Mouse (Mus musculus) heart, embryonic 12.5 days (tissue): ENCODE data around the gene Madd. TPM values are rescaled to one million over a fixed set of nuclear protein-coding genes. Genes with fewer than 3 reads are reported as not detected.

Source experiments
- ATAC-seq: fragments of 200-750 bp; cut with Nextera tagmentation; 2 replicates; pipeline ENCODE4 v1.8.0; 2017; ENCODE audit warnings: moderate TSS enrichment, moderate library complexity; ENCODE audit not compliant: insufficient number of reproducible peaks, low FRiP score
- H3K27ac ChIP-seq: fragments of 300-500 bp; sonication (generic); 2 replicates; pipeline ENCODE4 v1.5.1; 2016; ENCODE audit warnings: mild to moderate bottlenecking, moderate library complexity; ENCODE audit not compliant: poor library complexity, severe bottlenecking
- H3K27me3 ChIP-seq: fragments of 300-500 bp; sonication (generic); replicated peaks from 2 replicates; pipeline ENCODE4 v1.6.1; 2016; ENCODE audit warnings: mild to moderate bottlenecking, moderate library complexity
- H3K36me3 ChIP-seq: fragments of 300-500 bp; sonication (generic); 2 replicates; pipeline ENCODE4 v1.6.1; 2016; ENCODE audit warnings: mild to moderate bottlenecking, moderate library complexity
- H3K4me1 ChIP-seq: fragments of 300-500 bp; sonication (generic); replicated peaks from 2 replicates; pipeline ENCODE4 v1.6.1; 2016; ENCODE audit warnings: mild to moderate bottlenecking
- H3K4me2 ChIP-seq: fragments of 300-500 bp; sonication (generic); 2 replicates; pipeline ENCODE4 v1.6.1; 2016; ENCODE audit warnings: mild to moderate bottlenecking, moderate library complexity
- H3K4me3 ChIP-seq: fragments of 300-500 bp; sonication (generic); 2 replicates; pipeline ENCODE4 v1.5.1; 2016; ENCODE audit warnings: mild to moderate bottlenecking
- H3K9ac ChIP-seq: fragments of 300-500 bp; sonication (generic); 2 replicates; pipeline ENCODE4 v1.6.1; 2016; ENCODE audit warnings: mild to moderate bottlenecking, moderate library complexity
- H3K9me3 ChIP-seq: fragments of 300-500 bp; sonication (generic); replicated peaks from 2 replicates; pipeline ENCODE4 v1.6.1; 2016; ENCODE audit warnings: mild to moderate bottlenecking, moderate library complexity
- WGBS: fragments of 180-500 bp; shearing (Covaris S2); methylation state at CpG from one replicate; pipeline ENCODE4 v1.1.7; 2016; 5-methylcytosine and 5-hydroxymethylcytosine counted together
- polyA plus RNA-seq: library from polyadenylated mRNA; unstranded; fragments of >200 nt; fragmentation: Nextera tagmentation; extraction: Ambion mirVana; gene quantifications from 2 replicates; pipeline ENCODE4 v1.2.1, GENCODE M21; 2016

The Madd gene
- polyA plus RNA-seq, 1 experiment from 2014 or later, result 7.7 TPM

GRCm38 (mm10) chr2:91175490-91175889, 8.1 kb downstream of the Madd start:
- Histone ChIP-seq H3K4me2 (no peak overlapping the region), H3K27ac (no peak overlapping the region), H3K27me3 (no peaks in the 10 kb centered on the region), H3K4me3 (no peak overlapping the region), H3K36me3 (peaks cover 18% of the 10 kb centered on the region), H3K9ac (no peak overlapping the region), H3K4me1 (peaks cover 9% of the 10 kb centered on the region), H3K9me3 (no peaks in the 10 kb centered on the region)
- 67% methylated on average over 4 of the region's 4 CpGs for WGBS
- ATAC-seq, result no peak

GRCm38 (mm10) chr2:91169587-91170322, 13.9 kb downstream of the Madd start:
- WGBS, result 73% methylated on average over 25 of the region's 25 CpGs
- Histone ChIP-seq H3K9me3 (no peaks in the 10 kb centered on the region), H3K27ac (no peak overlapping the region), H3K4me2 (no peak overlapping the region), H3K36me3 (peaks cover 14% of the 10 kb centered on the region), H3K27me3 (no peaks in the 10 kb centered on the region), H3K4me1 (peaks cover 6% of the 10 kb centered on the region; the same call in 1 of the 2 replicates), H3K4me3 (no peak overlapping the region), H3K9ac (no peak overlapping the region)
- ATAC-seq, result no peak

GRCm38 (mm10) chr2:91167629-91168028, 16.0 kb downstream of the Madd start:
- no peak overlapping the region for H3K4me2 ChIP-seq
- no peak overlapping the region for H3K4me3 ChIP-seq
- H3K27me3 ChIP-seq, result no peaks in the 10 kb centered on the region
- peaks cover 12% of the 10 kb centered on the region for H3K4me1 ChIP-seq
- 60% methylated on average over 4 of the region's 4 CpGs for WGBS
- no peaks in the 10 kb centered on the region for H3K9me3 ChIP-seq
- H3K9ac ChIP-seq, result no peak overlapping the region
- H3K36me3 ChIP-seq, result peaks cover 10% of the 10 kb centered on the region
- H3K27ac ChIP-seq, result no peak overlapping the region
- ATAC-seq, result no peak

GRCm38 (mm10) chr2:91164991-91165390, 18.6 kb downstream of the Madd start:
- no peak overlapping the region for H3K9ac ChIP-seq
- peaks cover 24% of the 10 kb centered on the region for H3K4me1 ChIP-seq
- no peaks in the 10 kb centered on the region for H3K9me3 ChIP-seq
- ATAC-seq, result no peak; the same call in 1 of the 2 replicates
- no peaks in the 10 kb centered on the region for H3K27me3 ChIP-seq
- no peak overlapping the region for H3K27ac ChIP-seq
- H3K4me2 ChIP-seq, result no peak overlapping the region
- WGBS, result 45% methylated on average over 6 of the region's 6 CpGs
- H3K36me3 ChIP-seq, result peaks cover 7% of the 10 kb centered on the region; the same call in 1 of the 2 replicates
- H3K4me3 ChIP-seq, result no peak overlapping the region

GRCm38 (mm10) chr2:91163532-91163931, 20.1 kb downstream of the Madd start:
- no peak for ATAC-seq
- Histone ChIP-seq H3K9ac (no peak overlapping the region), H3K4me3 (no peak overlapping the region), H3K4me2 (no peak overlapping the region), H3K36me3 (peaks cover 7% of the 10 kb centered on the region; the same call in 1 of the 2 replicates), H3K27me3 (no peaks in the 10 kb centered on the region), H3K4me1 (peaks cover 30% of the 10 kb centered on the region), H3K27ac (no peak overlapping the region), H3K9me3 (no peaks in the 10 kb centered on the region)
- 88% methylated on average over 5 of the region's 5 CpGs for whole genome bisulfite sequencing

- no peak overlapping the region for H3K4me3 ChIP-seq
- peaks cover 30% of the 10 kb centered on the region for H3K4me1 ChIP-seq
- peaks cover 7% of the 10 kb centered on the region; the same call in 1 of the 2 replicates for H3K36me3 ChIP-seq
- no peak overlapping the region for H3K27ac ChIP-seq
- H3K9ac ChIP-seq, result no peak overlapping the region
- WGBS, result 78% methylated on average over 4 of the region's 4 CpGs
- H3K9me3 ChIP-seq, result no peaks in the 10 kb centered on the region
- H3K4me2 ChIP-seq, result no peak overlapping the region
- no peaks in the 10 kb centered on the region for H3K27me3 ChIP-seq
- no peak for ATAC-seq
These were observed 20.7 kb downstream of the Madd start for GRCm38 (mm10) chr2:91162952-91163351.

- WGBS, result 38% methylated on average over 6 of the region's 6 CpGs
- no peak for ATAC-seq
- H3K27ac ChIP-seq, result peak overlapping the region; percentile 56; the same call in 1 of the 2 replicates
These were observed 23.0 kb downstream of the Madd start for GRCm38 (mm10) chr2:91160591-91160990.

GRCm38 (mm10) chr2:91157002-91157752, 26.5 kb downstream of the Madd start:
- Histone ChIP-seq H3K9ac (no peak overlapping the region), H3K9me3 (no peaks in the 10 kb centered on the region), H3K4me2 (no peak overlapping the region), H3K4me1 (peaks cover 20% of the 10 kb centered on the region), H3K27ac (no peak overlapping the region), H3K27me3 (no peaks in the 10 kb centered on the region), H3K36me3 (peaks cover 3% of the 10 kb centered on the region; the same call in 1 of the 2 replicates), H3K4me3 (no peak overlapping the region)
- WGBS, result 25% methylated on average over 6 of the region's 6 CpGs
- ATAC-seq, result no peak

More at GRCm38 (mm10) chr2:91160591-91160990, 23.0 kb downstream of the Madd start:
- H3K4me1 ChIP-seq, result peaks cover 32% of the 10 kb centered on the region
- no peaks in the 10 kb centered on the region for H3K27me3 ChIP-seq
- H3K4me3 ChIP-seq, result no peak overlapping the region
- no peaks in the 10 kb centered on the region for H3K9me3 ChIP-seq
- no peak overlapping the region for H3K9ac ChIP-seq
- no peak overlapping the region for H3K4me2 ChIP-seq
- no peaks in the 10 kb centered on the region; the same call in 1 of the 2 replicates for H3K36me3 ChIP-seq

- no peak for ATAC-seq
- 88% methylated on average over 3 of the region's 3 CpGs for WGBS
- Histone ChIP-seq H3K27ac (no peak overlapping the region), H3K9me3 (no peaks in the 10 kb centered on the region), H3K4me2 (no peak overlapping the region), H3K36me3 (peaks cover 3% of the 10 kb centered on the region; the same call in 1 of the 2 replicates), H3K9ac (no peak overlapping the region), H3K4me1 (0 out of 2 replicates have a peak, but pooled peaks cover 3% of the 10 kb centered on the region), H3K4me3 (no peak overlapping the region), H3K27me3 (no peaks in the 10 kb centered on the region)
These were observed 29.5 kb downstream of the Madd start for GRCm38 (mm10) chr2:91154091-91154490.

- Histone ChIP-seq H3K36me3 (peaks cover 3% of the 10 kb centered on the region; the same call in 1 of the 2 replicates), H3K27me3 (no peaks in the 10 kb centered on the region)
- WGBS, result 67% methylated on average over 3 of the region's 3 CpGs
These were observed 30.7 kb downstream of the Madd start for GRCm38 (mm10) chr2:91152885-91153377.

GRCm38 (mm10) chr2:91151331-91151730, 32.3 kb downstream of the Madd start:
- Histone ChIP-seq H3K9ac (no peak overlapping the region), H3K9me3 (no peaks in the 10 kb centered on the region), H3K36me3 (peaks cover 7% of the 10 kb centered on the region), H3K27ac (no peak overlapping the region), H3K4me1 (no peaks in the 10 kb centered on the region), H3K4me2 (no peak overlapping the region), H3K27me3 (no peaks in the 10 kb centered on the region), H3K4me3 (no peak overlapping the region)
- 64% methylated on average over 1 of the region's 1 CpGs for WGBS
- ATAC-seq, result no peak

More at GRCm38 (mm10) chr2:91152885-91153377, 30.7 kb downstream of the Madd start:
- ATAC-seq, result no peak
- Histone ChIP-seq H3K4me3 (no peak overlapping the region), H3K9ac (no peak overlapping the region), H3K27ac (no peak overlapping the region), H3K4me2 (no peak overlapping the region), H3K9me3 (no peaks in the 10 kb centered on the region), H3K4me1 (0 out of 2 replicates have a peak, but pooled peaks cover 3% of the 10 kb centered on the region)
